9 mouse cellular contexts compared by ENCODE assay signal in the genomic region with DNA sequence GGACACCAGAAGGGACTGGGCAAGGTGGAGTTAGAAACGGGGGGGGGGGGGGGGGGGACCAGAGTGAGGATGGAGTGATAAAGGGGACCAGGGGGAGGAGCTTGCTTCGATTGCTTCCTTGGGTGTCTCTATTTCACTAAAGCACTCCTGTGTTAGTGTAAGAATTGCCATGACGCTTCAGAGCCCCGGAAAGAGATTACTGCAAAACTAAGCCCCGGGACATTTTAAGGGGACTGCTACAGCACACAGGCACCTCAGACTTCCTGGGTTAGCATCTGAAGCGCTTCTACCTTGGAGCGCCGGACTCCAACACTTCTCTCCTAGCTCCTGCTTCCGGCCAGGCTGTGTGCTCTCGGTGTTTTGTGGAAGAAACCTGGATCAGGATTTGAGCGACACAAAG.
A peak's percentile ranks its signal among the peaks of the same experiment; 100 is the strongest.
DNase-seq lines count a peak whose midpoint lies in the region; ATAC-seq and TF ChIP-seq lines count a peak whose summit lies in the region.
"Had no signal": no experiment of that assay in that cellular context is flagged by ENCODE, and none has a peak within 500 bp of the region (broad histone marks: within the 10 kb centered on the region; RNA-seq: fewer than 3 reads in every experiment).

No protein-coding gene starts in this region.

- H3K9me3 ChIP-seq in heart, embryonic 12.5 days (replicated peaks): no peaks in the 10 kb centered on the region
- no peaks in the 10 kb centered on the region for H3K9me3 ChIP-seq in hindbrain, embryonic 16.5 days (ENCODE audit: control insufficient read depth, low read length)
- no peaks in the 10 kb centered on the region for H3K9me3 ChIP-seq in midbrain, postnatal 0 days (ENCODE audit: low read length)

- no peak for TF ChIP-seq CTCF in midbrain, postnatal 0 days (IDR thresholded peaks at IDR 0.05)

- H3K4me3 ChIP-seq in heart, embryonic 12.5 days: peak overlapping the region; percentile 48
- no peak overlapping the region for H3K4me3 ChIP-seq in hindbrain, embryonic 16.5 days (ENCODE audit: low read length)
- no peak overlapping the region for H3K4me3 ChIP-seq in midbrain, postnatal 0 days (ENCODE audit: low read depth, low read length)

- no peak overlapping the region for H3K27ac ChIP-seq in heart, embryonic 12.5 days (ENCODE audit: poor library complexity, severe bottlenecking)
- H3K27ac ChIP-seq in hindbrain, embryonic 16.5 days (ENCODE audit: low read depth, low read length): peak overlapping the region; percentile 53
- H3K27ac ChIP-seq in midbrain, postnatal 0 days (ENCODE audit: low read depth, low read length): peak overlapping the region; percentile 69; the same call in 1 of the 2 replicates

- ATAC-seq in heart, embryonic 12.5 days (ENCODE audit: insufficient number of reproducible peaks, low FRiP score): no peak
- ATAC-seq in hindbrain, embryonic 16.5 days: no peak
- ATAC-seq in midbrain, postnatal 0 days (ENCODE audit: low FRiP score): no peak
- ATAC-seq in erythroid progenitor cell, adult 5-6 weeks (replicated peaks; ENCODE audit: low FRiP score, poor library complexity, severe bottlenecking): no peak

- DNase-seq in heart, adult 9 months (ENCODE audit: low spot score in 2 of 2): no peak
- peak; percentile 61 for DNase-seq in embryo, embryonic 10.5 days (ENCODE audit: low spot score)
- DNase-seq in midbrain, postnatal 0 days (ENCODE audit: low spot score): no peak
- no peak for DNase-seq in spleen, postnatal 14 days (ENCODE audit: low spot score in 2 of 2)
- DNase-seq in layer of hippocampus, adult 8-10 months (ENCODE audit: low spot score in 2 of 2): no peak
- DNase-seq: B cell, adult 2 months had no signal

- no peaks in the 10 kb centered on the region for H3K36me3 ChIP-seq in heart, embryonic 12.5 days
- no peaks in the 10 kb centered on the region for H3K36me3 ChIP-seq in hindbrain, embryonic 16.5 days (ENCODE audit: control insufficient read depth, insufficient read depth, low read length)
- no peaks in the 10 kb centered on the region for H3K36me3 ChIP-seq in midbrain, postnatal 0 days (ENCODE audit: insufficient read depth, low read length)

- no peak overlapping the region; the same call in 1 of the 2 replicates for H3K9ac ChIP-seq in heart, embryonic 12.5 days
- H3K9ac ChIP-seq in hindbrain, embryonic 16.5 days (ENCODE audit: low read depth, low read length): peak overlapping the region; percentile 10; the same call in 1 of the 2 replicates
- H3K9ac ChIP-seq in midbrain, postnatal 0 days (replicated peaks; ENCODE audit: low read length, poor library complexity, severe bottlenecking): no peak overlapping the region

- no peaks in the 10 kb centered on the region for H3K27me3 ChIP-seq in heart, embryonic 12.5 days (replicated peaks)
- H3K27me3 ChIP-seq in hindbrain, embryonic 16.5 days (replicated peaks; ENCODE audit: control insufficient read depth, insufficient read depth, low read length): no peaks in the 10 kb centered on the region; the same call in 1 of the 2 replicates
- H3K27me3 ChIP-seq in midbrain, postnatal 0 days (ENCODE audit: insufficient read depth, low read length): peaks cover 4% of the 10 kb centered on the region; the same call in 1 of the 2 replicates

- 10% methylated on average over 11 of the region's 11 CpGs for WGBS in heart, embryonic 12.5 days
- WGBS in hindbrain, embryonic 16.5 days: 13% methylated on average over 11 of the region's 11 CpGs
- 11% methylated on average over 10 of the region's 11 CpGs for WGBS in midbrain, postnatal 0 days

- peaks cover 33% of the 10 kb centered on the region for H3K4me1 ChIP-seq in heart, embryonic 12.5 days (replicated peaks)
- H3K4me1 ChIP-seq in hindbrain, embryonic 16.5 days (ENCODE audit: control insufficient read depth, insufficient read depth, low read depth, low read length): peaks cover 11% of the 10 kb centered on the region; the same call in 1 of the 2 replicates
- H3K4me1 ChIP-seq in midbrain, postnatal 0 days (ENCODE audit: insufficient read depth, low read length): 0 out of 2 replicates have a peak, but pooled peaks cover 4% of the 10 kb centered on the region

- peak overlapping the region; percentile 79 for H3K4me2 ChIP-seq in heart, embryonic 12.5 days
- H3K4me2 ChIP-seq in hindbrain, embryonic 16.5 days (ENCODE audit: low read length): peak overlapping the region; percentile 73
- peak overlapping the region; percentile 29 for H3K4me2 ChIP-seq in midbrain, postnatal 0 days (ENCODE audit: low read depth, low read length, poor library complexity, severe bottlenecking)

Comparison
In these comparisons a context has a peak if more than half of its experiments do, and no peak if none do; other contexts are left out.
1. H3K4me2 ChIP-seq: peak in every context shown above with its lines; median percentile 79 in heart, embryonic 12.5 days; 73 in hindbrain, embryonic 16.5 days; 29 in midbrain, postnatal 0 days.